Mouse (Mus musculus): ENCODE results near the gene Spint1.

GRCm38 (mm10) chr2:119293311-119293710 lies 56.1 kb downstream of the Spint1 start:
- no peak for TF ChIP-seq TCF12 (IDR thresholded peaks at IDR 0.05; ENCODE audit: low read depth, low read length)
- no peak for TF ChIP-seq EP300 (IDR thresholded peaks at IDR 0.05; ENCODE audit: low read depth in 1 of 2, low read length in 2 of 2)
- no peak for TF ChIP-seq GATA1 (IDR thresholded peaks at IDR 0.05; ENCODE audit: low read depth, low read length)
- no peak for TF ChIP-seq TAL1 (IDR thresholded peaks at IDR 0.05; ENCODE audit: low read length)
- no peak for TF ChIP-seq CHD2 (IDR thresholded peaks at IDR 0.05; ENCODE audit: low read length)
- no peak for TF ChIP-seq CTCF (IDR thresholded peaks at IDR 0.05 in 2 of 3, conservative IDR thresholded peaks at IDR 0.05 in 1 of 3; ENCODE audit: control insufficient read depth in 1 of 3, insufficient read depth in 1 of 3, low read depth in 2 of 3, low read length in 3 of 3, poor library complexity in 1 of 3, severe bottlenecking in 1 of 3)
- TF ChIP-seq TBP (IDR thresholded peaks at IDR 0.05; ENCODE audit: low read depth, low read length): no peak
- TF ChIP-seq ZNF384 (IDR thresholded peaks at IDR 0.05; ENCODE audit: low read depth, low read length): no peak
- no peak for TF ChIP-seq GABPA (IDR thresholded peaks at IDR 0.05; ENCODE audit: low read depth, low read length)
- no peak for TF ChIP-seq BHLHE40 (IDR thresholded peaks at IDR 0.05; ENCODE audit: borderline replicate concordance, low read depth, low read length)
- TF ChIP-seq MAX (IDR thresholded peaks at IDR 0.05; ENCODE audit: low read length): no peak
- TF ChIP-seq ZMIZ1 (IDR thresholded peaks at IDR 0.05; ENCODE audit: low read depth, low read length): no peak
- TF ChIP-seq CHD1 (IDR thresholded peaks at IDR 0.05; ENCODE audit: low read depth, low read length): no peak
- TF ChIP-seq NRF1 (IDR thresholded peaks at IDR 0.05; ENCODE audit: insufficient read depth, low read depth, low read length, poor library complexity, severe bottlenecking): no peak
